Mouse (Mus musculus) frontal cortex, postnatal 10 days (tissue): Measurements from ENCODE around the gene Glo1.
"Not testable (repeated sequence)": the region's sequence is repeated elsewhere in the genome, so short reads cannot be mapped to it uniquely, and the experiment has no call there.

ENCODE experiments used
- DNase-seq, 2 experiments: peaks; one replicate each; pipeline ENCODE4 v3.0.0; 2022; ENCODE audit warnings: low spot score in 2 of 2, mixed read lengths in 1 of 2

Gene Glo1

DNA sequence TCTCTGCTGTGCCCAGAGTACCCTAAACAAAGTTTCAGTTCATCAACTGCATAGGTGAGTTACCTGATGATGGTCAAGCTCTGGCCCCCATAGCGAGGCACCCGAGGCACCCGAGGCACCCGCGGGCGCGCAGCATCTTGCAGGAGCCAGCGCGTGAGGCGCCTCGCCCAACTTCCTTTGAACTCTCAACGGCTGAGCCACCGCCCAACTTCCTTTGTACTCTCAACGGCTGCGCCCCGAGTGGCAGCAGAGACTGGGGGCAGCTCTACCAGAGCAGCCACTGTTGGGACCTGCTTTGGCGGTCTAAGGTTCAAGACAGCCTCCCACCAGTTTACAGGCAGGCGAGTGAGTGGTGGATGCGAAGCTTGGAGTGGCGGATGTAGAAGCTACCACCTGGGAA is at the start of gene Glo1:
Glo1 (minus strand) TSS at position 153 of the 400 bp plus-strand sequence.
- DNase-seq: not testable (repeated sequence)

DNA sequence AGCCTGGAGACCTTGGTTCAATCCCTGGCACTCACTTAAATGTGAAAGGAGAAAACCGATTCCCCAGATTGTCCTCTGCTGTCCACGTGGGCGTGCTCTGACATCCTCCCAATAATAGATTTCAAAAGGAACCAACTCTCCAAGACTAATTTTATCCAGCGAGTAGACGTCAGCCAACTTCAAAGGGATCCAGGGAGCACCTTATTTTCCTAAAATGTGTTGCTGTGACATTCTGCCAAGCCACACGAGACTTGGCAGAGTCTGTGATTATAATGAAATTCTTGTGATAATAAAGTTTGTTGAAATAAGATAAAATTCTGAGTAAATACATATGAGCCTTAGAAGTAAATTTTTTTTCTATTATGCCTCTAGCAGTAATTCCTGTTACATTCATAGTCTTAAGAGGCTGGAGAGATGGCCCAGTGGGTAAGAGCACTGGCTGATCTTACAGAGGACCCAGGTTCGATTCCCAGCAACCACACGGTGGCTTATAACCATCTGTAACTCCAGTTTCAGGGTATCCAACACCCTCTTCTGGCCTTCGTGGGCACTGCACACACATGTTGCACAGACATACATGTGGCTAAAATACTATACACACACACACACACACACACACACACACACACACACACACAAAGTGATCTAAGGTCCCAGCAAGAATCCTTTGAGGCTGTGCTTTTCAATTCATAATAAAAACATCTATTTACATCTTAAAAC is 48.5 kb upstream of the Glo1 start:
- no peak for DNase-seq

DNA sequence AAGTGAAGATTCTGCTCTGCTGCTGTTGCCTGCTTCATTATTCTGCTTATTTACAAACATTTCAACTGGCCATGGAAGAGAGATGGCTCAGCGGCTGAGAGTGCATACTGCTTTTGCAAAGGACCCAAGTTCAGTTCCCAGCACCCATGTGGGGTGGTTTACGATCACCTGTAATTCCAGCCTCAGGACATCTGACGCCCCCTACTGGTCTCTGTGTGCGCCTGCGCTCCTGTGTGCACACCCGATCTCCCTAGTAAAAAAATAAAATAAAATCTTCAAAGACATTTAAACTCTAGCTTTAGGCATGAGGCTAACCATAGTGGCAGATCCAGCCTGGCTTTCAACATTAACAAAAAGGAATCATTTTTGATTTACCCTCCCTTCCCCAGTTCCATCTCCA is 46.4 kb upstream of the Glo1 start:
- DNase-seq: no peak

DNA sequence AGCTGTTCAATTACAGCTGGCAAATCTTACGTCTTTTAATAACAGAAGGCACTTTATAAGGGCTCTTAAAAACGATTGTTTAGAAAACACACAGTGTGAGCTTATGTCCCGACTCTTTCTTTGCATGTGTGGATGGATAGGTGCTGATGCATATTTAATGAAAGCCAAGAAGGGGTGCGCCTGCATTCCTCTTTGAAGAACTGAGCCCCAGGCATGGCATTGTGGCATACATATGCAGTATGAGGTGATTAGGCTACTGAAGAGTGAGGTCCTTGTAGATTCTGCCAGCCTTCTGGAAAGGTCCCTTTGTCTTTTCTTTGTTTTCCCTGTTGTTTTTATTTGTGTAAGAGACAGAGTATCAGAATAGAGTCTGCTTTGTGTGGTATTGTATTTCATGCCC is 45.9 kb upstream of the Glo1 start:
- DNase-seq: no peak

DNA sequence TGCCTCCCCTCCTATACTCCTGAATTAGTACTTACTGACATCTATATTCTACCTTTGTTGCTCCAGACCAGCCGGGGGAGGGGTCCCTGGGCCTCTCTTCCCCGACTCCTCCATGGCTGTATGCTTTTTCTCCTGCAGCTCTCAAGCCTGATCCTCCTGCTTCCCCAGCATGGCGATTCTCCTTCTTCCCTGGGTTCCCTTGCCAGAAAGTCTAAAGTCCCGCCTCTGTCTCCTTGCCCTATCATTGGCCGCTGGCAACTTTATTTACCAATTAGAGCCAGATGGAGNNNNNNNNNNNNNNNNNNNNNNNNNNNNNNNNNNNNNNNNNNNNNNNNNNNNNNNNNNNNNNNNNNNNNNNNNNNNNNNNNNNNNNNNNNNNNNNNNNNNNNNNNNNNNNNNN is 38.2 kb upstream of the Glo1 start:
- no peak for DNase-seq

DNA sequence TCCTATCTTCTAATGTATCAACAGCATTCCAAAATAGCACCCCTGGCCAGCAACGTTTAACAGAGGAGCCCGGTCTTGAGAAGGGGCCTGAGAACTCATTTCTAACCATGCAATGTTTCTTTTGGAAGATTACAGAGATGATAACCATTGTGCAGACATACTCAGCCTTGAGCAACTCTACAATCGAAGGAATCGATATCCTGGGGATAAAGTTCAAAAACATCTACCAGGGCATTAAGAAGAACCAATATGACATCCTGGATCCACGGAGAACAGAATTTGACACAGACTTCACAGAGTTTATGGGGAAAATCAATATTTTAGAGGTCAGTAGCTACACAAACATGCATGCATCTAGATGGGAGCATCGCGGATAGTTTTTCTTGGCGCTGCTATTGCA is 36.5 kb upstream of the Glo1 start:
- DNase-seq: no peak

DNA sequence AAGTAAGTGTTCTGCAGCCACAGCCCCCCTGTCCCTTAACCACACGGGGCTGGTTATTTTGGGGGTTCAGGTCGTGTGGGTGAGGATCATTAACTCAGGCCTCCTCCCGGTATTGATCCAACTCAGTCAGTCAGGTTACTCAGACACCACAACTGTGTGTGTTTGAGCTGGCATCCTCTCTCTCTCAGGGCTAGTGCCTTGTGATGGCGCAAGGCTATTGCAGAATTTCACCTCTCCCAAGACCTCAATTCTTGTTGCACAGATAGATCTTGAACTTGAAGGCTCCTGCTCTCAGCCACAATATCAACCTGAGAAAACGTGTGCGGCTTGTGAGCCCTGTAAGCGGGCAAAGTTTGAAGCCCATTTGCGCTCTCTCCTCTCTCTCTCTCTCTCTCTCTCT is 35.5 kb upstream of the Glo1 start:
- DNase-seq: no peak

DNA sequence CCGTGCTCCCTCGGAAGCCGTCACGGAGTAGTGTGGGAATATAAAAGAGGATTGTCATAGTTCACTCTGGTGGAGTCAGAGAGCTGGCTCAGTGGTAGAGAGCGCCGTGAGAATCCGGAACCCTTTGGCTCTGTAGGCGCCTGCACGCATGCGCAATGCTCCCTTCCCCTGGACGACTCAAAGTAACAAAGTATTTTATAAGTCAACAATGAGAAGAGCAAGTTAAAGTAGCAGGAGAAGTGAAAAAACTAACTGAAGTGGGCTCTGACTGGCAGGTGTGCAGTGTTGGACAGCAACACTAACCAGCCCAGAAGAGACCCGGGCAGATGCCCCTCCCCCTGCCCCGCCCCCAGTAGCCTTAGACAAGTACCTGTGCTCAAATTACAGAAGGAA is 31.5 kb upstream of the Glo1 start:
- DNase-seq: peak; percentile 48 to 68

DNA sequence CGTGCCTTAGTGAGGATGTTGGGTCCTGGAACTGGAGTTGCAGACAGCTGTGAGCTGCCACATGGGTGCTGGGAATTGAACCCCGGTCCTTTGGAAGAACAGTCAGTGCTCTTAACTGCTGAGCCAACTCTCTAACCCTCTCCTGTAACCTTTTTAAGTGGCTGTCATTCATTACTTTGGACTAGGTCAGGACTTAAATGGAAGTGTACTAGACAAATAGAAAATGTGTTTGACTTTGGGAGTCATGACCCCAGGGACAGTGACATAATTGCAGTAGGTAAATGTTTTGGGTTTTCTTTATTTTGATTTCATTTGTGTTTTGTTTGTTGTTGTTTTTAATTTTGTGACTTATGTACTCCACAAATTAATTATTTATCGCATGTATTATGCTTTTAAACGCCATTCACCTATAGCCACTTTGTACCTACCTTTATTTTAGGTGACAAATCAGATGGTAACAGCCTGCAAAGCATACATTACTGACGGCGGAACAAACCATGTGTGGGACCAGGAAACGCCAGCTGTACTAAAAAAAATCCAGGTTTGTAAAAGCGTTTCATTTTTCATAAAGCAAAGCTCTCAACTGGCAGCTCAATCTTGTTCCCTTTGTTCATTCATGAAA is 31.0 kb upstream of the Glo1 start:
- no peak for DNase-seq

DNA sequence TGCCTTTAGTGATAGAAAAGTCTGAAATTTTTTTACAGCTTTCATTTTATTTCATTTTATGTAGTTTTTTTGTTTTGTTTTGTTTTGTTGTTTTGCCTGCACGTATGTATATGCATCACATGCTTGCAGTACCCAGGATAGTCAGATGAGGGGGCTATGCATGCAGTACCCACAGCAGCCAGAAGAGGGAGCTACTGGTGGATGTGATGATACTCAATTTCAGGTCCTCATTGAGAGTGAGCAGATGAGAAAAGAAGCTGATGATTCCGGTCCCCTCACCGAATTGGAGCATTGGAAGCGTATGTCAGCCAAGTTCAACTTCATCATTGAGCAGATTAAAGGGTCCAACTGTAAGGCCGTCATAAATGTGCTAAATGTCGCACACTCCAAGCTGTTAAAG is 26.3 kb upstream of the Glo1 start:
- no peak for DNase-seq

DNA sequence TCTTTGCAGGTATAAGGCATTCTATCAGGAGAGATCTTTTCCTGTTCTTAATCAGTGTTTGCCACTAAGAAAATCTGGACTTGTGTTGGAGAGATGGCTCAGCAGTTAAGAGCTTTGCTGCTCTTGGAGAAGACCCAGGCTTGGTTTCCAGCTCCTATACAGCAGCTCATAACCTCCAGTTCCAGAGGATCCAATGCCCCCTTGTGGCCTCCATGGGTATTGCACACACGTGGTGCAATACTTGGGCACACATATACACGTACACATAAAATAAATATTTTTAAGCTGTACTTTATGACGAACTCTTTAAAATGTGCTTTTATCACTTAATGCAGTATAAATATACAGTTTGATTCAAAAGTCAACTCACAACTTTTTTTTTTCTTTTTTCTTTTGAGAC is 22.1 kb upstream of the Glo1 start:
- no peak for DNase-seq

DNA sequence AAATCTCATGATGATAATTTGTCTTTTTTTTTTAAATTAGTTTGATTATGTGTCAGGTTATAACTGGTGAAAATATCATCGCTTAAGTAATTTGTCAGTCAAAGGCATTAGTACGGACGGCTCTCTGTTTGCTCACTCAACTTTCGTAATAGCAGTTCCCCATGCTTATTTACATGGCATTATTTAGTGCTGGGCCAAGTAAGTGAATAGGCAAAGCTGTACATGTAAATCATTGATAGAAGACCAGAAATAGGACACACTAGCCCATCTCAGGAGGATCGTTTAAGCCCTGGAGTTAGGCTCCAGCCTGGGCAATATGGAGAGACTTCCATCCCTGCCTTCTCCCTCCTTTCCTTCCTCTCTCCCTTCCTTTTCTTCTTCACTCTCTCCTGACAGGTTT is 14.2 kb upstream of the Glo1 start:
- no peak for DNase-seq

DNA sequence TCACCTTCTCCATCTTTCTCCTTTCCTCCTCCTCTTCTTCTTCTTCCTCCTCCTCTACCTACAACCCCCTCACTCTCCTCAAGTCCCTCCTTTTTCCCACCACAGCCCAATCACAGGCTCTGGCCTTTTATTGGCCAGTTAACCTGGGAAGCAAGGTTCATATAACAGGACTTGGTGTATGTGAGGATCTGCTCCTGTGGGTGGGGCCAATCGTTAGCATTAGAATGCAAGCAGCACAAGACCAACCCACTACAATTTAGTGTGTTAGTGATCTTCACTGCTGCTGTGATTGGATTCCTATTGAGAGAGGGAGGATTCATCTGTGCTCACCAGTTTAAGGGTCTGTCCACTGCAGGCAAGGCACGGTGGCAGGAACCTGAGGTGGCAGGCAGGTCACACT is 12.3 kb upstream of the Glo1 start:
- DNase-seq: no peak

DNA sequence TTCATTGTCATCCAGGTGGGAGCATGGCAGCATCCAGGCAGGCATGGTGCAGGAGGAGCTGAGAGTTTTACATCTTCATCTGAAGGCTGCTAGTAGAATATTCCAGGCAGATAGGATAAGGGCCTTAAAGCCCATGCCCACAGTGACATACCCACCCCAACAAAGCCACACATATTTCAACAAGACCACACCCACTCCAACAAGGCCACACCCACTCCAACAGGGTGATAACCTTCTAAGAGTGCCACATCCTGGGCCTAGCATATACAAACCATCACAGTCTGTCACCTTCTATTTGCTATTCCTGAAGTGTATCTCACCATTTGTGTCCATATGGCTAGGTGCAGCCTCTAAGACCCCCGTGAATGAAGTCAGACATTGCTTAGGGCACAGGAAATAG is 11.0 kb upstream of the Glo1 start:
- DNase-seq: no peak

DNA sequence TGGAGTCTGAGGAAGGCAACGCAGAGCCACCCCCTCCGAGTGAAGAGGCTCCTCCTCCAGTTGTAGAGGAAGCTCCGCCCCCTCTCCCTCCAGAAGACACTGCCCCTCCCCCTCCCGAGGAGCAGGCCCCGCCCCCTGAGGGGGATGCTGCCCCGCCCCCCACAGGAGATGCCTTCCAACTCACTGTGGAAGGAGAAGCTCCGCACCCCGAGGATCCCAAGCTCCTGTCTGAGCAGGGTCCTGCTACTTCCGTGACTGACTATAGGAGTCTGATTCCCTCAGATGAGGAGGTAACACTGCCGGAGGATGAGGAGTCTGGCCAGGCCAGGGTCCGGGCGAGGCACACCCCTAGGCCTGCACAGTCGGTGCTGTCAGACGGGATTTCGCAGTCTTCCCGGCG is 8.7 kb upstream of the Glo1 start:
- DNase-seq: no peak

DNA sequence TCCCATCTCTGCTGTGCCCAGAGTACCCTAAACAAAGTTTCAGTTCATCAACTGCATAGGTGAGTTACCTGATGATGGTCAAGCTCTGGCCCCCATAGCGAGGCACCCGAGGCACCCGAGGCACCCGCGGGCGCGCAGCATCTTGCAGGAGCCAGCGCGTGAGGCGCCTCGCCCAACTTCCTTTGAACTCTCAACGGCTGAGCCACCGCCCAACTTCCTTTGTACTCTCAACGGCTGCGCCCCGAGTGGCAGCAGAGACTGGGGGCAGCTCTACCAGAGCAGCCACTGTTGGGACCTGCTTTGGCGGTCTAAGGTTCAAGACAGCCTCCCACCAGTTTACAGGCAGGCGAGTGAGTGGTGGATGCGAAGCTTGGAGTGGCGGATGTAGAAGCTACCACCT is 2.5 kb downstream of the Glo1 start, which contains the start of gene Dnah8:
Dnah8 (plus strand) TSS at position 223 of the 400 bp plus-strand sequence.
- not testable (repeated sequence) for DNase-seq

DNA sequence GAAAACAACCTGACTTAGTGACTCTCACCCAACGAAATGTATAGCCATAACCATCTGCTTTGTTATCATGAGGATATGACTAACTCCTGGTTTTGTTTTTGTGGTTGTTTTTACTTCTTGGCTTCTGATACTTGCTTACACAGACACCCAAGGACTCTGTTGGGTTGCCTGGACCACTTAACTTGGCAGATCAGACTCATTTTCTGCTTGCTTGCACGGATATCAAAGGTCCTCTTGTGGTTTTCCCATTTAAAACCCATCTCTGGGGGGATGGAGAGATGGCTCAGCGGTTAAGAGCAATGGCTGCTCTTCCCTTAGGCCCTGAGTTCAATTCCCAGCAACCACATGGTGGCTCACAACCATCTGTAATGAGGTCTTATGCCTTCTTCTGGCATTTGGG is 3.5 kb downstream of the Glo1 start:
- no peak for DNase-seq

DNA sequence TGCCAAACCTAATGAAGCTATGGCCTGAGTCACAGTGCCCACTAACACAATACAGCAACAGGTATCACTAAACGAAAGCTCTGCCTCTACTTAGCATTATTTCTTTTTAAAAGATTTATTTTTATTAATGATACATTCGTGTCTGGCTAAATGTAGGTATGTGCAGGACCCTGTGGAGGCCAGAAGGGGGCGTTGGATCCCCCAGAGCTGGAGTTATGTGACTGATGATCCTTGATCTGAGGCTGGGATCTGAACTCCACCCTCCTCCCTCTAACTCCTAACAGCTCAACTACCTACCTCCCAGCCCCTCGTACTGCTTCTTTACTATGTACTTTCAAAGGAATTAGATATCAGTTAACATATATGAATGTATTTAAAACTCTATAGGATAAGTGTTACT is 5.2 kb downstream of the Glo1 start:
- no peak for DNase-seq

DNA sequence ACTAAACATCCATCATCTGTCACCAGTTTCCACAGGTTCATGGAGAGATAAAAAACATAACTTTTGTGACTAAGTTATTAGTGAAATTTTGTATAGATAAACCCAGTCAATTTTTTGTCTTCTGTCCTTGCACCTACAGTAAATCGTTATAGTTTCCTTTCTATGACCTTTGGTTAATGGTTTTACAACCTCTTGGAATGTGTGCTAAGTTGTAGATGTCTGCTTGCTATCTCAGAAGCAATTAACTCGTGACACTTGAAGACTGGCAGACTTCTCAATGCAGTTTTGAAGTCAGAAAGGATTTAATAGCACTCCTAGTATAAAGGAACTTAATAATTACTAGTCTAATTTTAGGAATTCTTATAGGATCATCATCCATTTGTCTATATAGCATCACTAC is 6.1 kb downstream of the Glo1 start:
- no peak for DNase-seq

DNA sequence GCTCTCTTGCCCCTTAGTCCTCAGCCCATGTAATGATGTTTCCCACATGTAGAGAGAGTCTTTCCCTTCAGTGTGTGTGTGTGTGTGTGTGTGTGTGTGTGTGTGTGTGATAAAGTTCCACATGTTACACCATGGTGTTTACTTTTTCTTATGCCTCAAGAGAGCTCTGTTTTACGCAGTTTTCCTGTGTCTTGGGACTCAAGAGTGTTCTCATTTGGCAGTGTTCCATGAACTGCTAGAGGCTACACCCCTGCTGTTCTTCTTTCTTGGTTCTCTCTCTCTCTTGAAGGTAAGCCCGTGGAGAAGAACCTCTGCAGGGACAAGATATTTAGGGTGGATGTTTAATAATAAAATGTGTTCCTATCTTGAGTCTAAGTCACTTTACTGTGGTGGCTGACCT is 7.5 kb downstream of the Glo1 start:
- DNase-seq: no peak

DNA sequence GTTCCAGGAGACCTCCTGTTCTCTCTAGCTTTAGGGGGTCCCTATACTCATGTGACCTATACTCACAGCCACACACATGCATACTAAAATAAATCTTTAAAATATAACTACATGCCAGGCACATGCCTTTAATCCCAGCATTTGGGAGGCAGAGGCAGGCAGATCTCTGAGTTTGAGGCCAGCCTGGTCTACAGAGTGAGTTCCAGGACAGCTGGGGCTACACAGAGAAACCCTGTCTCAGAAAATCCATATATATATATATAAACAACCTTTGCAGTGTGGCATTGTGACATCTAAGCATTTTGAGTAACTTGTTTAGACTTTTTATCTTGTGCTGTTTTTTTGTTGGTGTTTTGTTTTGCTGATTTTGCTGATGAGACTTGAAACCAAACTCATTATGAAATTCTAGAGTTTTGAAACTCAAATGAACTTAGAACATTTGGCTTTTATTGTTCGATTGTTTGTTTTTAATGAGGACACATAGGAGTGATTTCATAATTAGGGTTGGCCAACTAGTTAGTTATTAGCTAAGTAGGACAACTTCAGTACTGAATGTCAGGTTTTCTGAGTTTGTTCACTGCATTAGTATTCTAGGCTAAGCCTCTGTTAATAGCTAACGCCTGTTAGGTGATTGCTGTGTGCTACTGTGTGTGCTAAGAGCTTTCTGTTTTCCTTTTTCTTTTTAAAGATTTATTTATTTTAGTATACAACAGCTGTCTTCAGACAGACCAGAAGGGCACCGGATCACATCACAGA is 8.4 kb downstream of the Glo1 start:
- DNase-seq: no peak

DNA sequence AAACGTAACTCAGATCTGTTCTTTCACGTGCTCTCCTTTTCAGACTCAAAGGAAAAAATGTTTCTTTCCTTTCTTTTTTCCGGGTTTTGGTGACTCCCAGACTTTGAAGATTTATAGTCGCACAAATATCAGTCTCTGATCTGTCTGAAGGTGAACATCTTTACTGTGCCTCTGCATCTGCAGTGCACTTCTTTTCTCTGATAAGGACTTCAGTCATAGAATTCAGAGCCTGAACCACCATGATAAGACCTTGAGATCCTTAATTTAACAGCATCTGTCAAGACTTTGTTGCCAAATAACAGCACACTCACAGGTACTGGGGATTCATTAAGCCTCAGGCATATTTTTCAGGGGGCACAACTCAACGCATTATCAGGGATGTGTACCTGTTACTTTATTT is 10.5 kb downstream of the Glo1 start:
- DNase-seq: no peak

DNA sequence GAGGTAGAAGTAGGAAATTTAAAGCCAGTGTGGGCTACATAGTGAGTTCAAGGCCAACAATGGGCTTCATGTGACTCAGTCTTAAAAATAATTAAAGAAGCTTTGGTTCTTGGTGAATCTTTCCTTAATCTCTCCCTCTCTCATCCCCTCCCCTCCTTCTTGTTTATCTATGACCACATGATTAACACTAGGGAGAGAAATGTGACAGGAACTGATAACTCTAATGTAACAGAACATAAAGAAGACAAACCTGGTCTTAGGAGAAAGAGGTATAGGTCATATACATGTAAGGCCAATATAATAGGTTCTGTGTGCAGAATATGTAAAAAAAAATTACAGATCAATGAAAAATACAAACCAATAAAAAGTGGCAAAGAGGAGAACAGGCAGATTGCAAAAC is 13.3 kb downstream of the Glo1 start:
- no peak for DNase-seq
